Mouse (Mus musculus) adrenal gland, postnatal 36 days (tissue): ENCODE measurements at regions not wholly inside any gene's neighbourhood (a gene's known extent, or its start where the extent isn't known, plus 50 kb on each side); places are given as distances from the start of the nearest gene placed in this dataset.

Source experiments
- DNase-seq, 2 experiments: peaks; one replicate each; pipeline ENCODE4 v3.0.0; 2021; ENCODE audit warnings: mixed read lengths in 1 of 2

- no peak for DNase-seq
Measured at GRCm38 (mm10) chr5:64653764-64654163, 149.4 kb upstream of the Klf3 start.

GRCm38 (mm10) chr5:64655286-64655685, 147.9 kb upstream of the Klf3 start:
- no peak for DNase-seq

GRCm38 (mm10) chr5:64661959-64662358, 141.2 kb upstream of the Klf3 start:
- no peak for DNase-seq

- DNase-seq, result no peak
Measured at GRCm38 (mm10) chr5:64662476-64662875, 140.7 kb upstream of the Klf3 start.

GRCm38 (mm10) chr5:64663766-64664165, 139.4 kb upstream of the Klf3 start:
- DNase-seq, result no peak

GRCm38 (mm10) chr5:64665064-64665463, 138.1 kb upstream of the Klf3 start:
- no peak for DNase-seq

GRCm38 (mm10) chr5:64666256-64666655, 136.9 kb upstream of the Klf3 start:
- no peak for DNase-seq

GRCm38 (mm10) chr5:64667053-64667452, 136.1 kb upstream of the Klf3 start:
- DNase-seq, result no peak

- DNase-seq, result no peak
Measured at GRCm38 (mm10) chr5:64673861-64674260, 129.3 kb upstream of the Klf3 start.

- no peak for DNase-seq
Measured at GRCm38 (mm10) chr5:64676214-64676945, 126.8 kb upstream of the Klf3 start.

- peak; percentile 42 to 43 for DNase-seq
Measured at GRCm38 (mm10) chr5:64676946-64677588, 126.1 kb upstream of the Klf3 start.

- no peak for DNase-seq
Measured at GRCm38 (mm10) chr5:64678706-64679105, 124.5 kb upstream of the Klf3 start.

GRCm38 (mm10) chr5:64679996-64680625, 123.1 kb upstream of the Klf3 start:
- DNase-seq, result peak; percentile 12 to 29

- no peak for DNase-seq
Measured at GRCm38 (mm10) chr5:64681161-64681560, 122.0 kb upstream of the Klf3 start.

GRCm38 (mm10) chr5:64682326-64682845, 120.8 kb upstream of the Klf3 start:
- DNase-seq, result peak; percentile 45 to 51

- DNase-seq, result no peak
Measured at GRCm38 (mm10) chr5:64683419-64683818, 119.8 kb upstream of the Klf3 start.

- DNase-seq, result no peak
Measured at GRCm38 (mm10) chr5:64684275-64684674, 118.9 kb upstream of the Klf3 start.

GRCm38 (mm10) chr5:64690148-64690547, 113.0 kb upstream of the Klf3 start:
- DNase-seq, result no peak

- no peak for DNase-seq
Measured at GRCm38 (mm10) chr5:64691406-64692100, 111.6 kb upstream of the Klf3 start.

GRCm38 (mm10) chr5:64692335-64692734, 110.9 kb upstream of the Klf3 start:
- DNase-seq, result no peak

GRCm38 (mm10) chr5:64693616-64694015, 109.6 kb upstream of the Klf3 start:
- DNase-seq, result no peak

- no peak for DNase-seq
Measured at GRCm38 (mm10) chr5:64694606-64695005, 108.6 kb upstream of the Klf3 start.

GRCm38 (mm10) chr5:64696099-64696498, 107.1 kb upstream of the Klf3 start:
- DNase-seq, result no peak
